Mouse (Mus musculus): ENCODE measurements around the gene Zfp709.
"Not testable (repeated sequence)": the region's sequence is repeated elsewhere in the genome, so short reads cannot be mapped to it uniquely, and the experiment has no call there.

DNA sequence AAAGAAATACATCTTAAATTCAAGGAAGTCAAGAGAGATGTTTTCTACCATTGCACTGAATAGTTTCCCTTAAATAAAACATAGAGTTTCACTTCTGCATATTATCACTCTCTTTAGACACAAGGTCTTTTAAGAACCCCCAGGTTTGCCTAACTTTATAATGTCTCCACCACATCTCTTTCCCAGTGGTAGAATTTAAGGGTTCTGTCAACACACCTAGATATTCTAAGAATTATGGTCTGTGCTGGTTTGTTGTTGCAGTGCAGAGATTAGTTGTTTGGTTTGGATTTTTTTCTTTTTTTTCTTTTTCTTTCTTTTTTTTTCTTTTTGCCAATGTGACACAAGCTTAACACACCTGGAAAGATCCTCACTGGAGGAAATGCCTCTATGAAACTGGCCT, 28.5 kb upstream of the Zfp709 start:
- not testable (repeated sequence) for TF ChIP-seq CTCF (conservative IDR thresholded peaks at IDR 0.05; ENCODE audit: insufficient read depth, insufficient read length, low read depth, low read length); POLR2A (IDR thresholded peaks at IDR 0.05; ENCODE audit: low read depth, low read length)

Data from kidney, adult 2 months (tissue).